Mouse (Mus musculus) retina, embryonic 14.5 days (tissue): ENCODE data around the gene Insyn1.

Experiments used
- DNase-seq: peaks from one replicate; pipeline ENCODE4 v3.0.0-alpha.2; 2015; ENCODE audit warnings: low spot score

Insyn1 gene

GRCm38 (mm10) chr9:58487851-58488801 lies at the start of gene Insyn1:
TSS of gene Insyn1 (plus strand) at chr9:58488603.
- DNase-seq = peak; percentile 64

GRCm38 (mm10) chr9:58438921-58439396 lies 49.4 kb upstream of the Insyn1 start:
- DNase-seq = peak; percentile 51

- DNase-seq = no peak
Observed at GRCm38 (mm10) chr9:58440100-58440499, 48.3 kb upstream of the Insyn1 start.

GRCm38 (mm10) chr9:58440614-58441013 lies 47.8 kb upstream of the Insyn1 start:
- DNase-seq = no peak

GRCm38 (mm10) chr9:58441351-58442104 lies 46.9 kb upstream of the Insyn1 start:
- DNase-seq = no peak

GRCm38 (mm10) chr9:58442105-58443010 lies 46.0 kb upstream of the Insyn1 start:
- DNase-seq = no peak

- no peak for DNase-seq
Observed at GRCm38 (mm10) chr9:58443061-58443460, 45.3 kb upstream of the Insyn1 start.

- no peak for DNase-seq
Observed at GRCm38 (mm10) chr9:58446829-58447228, 41.6 kb upstream of the Insyn1 start.

GRCm38 (mm10) chr9:58447997-58448595 lies 40.3 kb upstream of the Insyn1 start:
- DNase-seq = no peak

- no peak for DNase-seq
Observed at GRCm38 (mm10) chr9:58449526-58449925, 38.9 kb upstream of the Insyn1 start.

GRCm38 (mm10) chr9:58453791-58454378 lies 34.5 kb upstream of the Insyn1 start:
- no peak for DNase-seq

GRCm38 (mm10) chr9:58454886-58455285 lies 33.5 kb upstream of the Insyn1 start:
- DNase-seq = no peak

GRCm38 (mm10) chr9:58455798-58456197 lies 32.6 kb upstream of the Insyn1 start:
- no peak for DNase-seq

- peak; percentile 22 for DNase-seq
Observed at GRCm38 (mm10) chr9:58457481-58457955, 30.9 kb upstream of the Insyn1 start.

- DNase-seq = peak; percentile 23
Observed at GRCm38 (mm10) chr9:58458341-58458740, 30.1 kb upstream of the Insyn1 start.

- no peak for DNase-seq
Observed at GRCm38 (mm10) chr9:58458856-58459553, 29.4 kb upstream of the Insyn1 start.

- DNase-seq = no peak
Observed at GRCm38 (mm10) chr9:58467345-58468025, 20.9 kb upstream of the Insyn1 start.

GRCm38 (mm10) chr9:58470466-58470865 lies 17.9 kb upstream of the Insyn1 start:
- DNase-seq = no peak

- no peak for DNase-seq
Observed at GRCm38 (mm10) chr9:58473211-58473815, 15.1 kb upstream of the Insyn1 start.
